Mouse (Mus musculus) lung, adult 2 months (tissue): ENCODE results near the gene Zdhhc7.

Source experiments
- CTCF ChIP-seq: fragments of 200-500 bp; IDR thresholded peaks from 2 replicates; pipeline ENCODE4 v1.5.1; 2011; ENCODE audit warnings: mild to moderate bottlenecking, low read length, control low read depth; ENCODE audit not compliant: insufficient read depth
- POLR2A ChIP-seq: fragments of 200-500 bp; IDR thresholded peaks from 2 replicates; pipeline ENCODE4 v1.6.1; 2011; ENCODE audit warnings: low read depth, mild to moderate bottlenecking, control low read depth, low read length, borderline replicate concordance; ENCODE audit errors: extremely low read depth

GRCm38 (mm10) chr8:120146051-120146450 lies 44.8 kb upstream of the Zdhhc7 start:
- TF ChIP-seq POLR2A: no peak
- no peak for TF ChIP-seq CTCF
